Mouse (Mus musculus) C2C12 (cell line): ENCODE data around the gene Gse1. TPM values are rescaled to one million over a fixed set of nuclear protein-coding genes. Genes with fewer than 3 reads are reported as not detected.
A peak's percentile ranks its signal among the peaks of the same experiment; 100 is the strongest.

ENCODE experiments used
- H3K27me3 ChIP-seq: one replicate; pipeline ENCODE4 v1.6.1; 2011; ENCODE audit not compliant: control insufficient read depth, insufficient read depth, insufficient read length
- H3K36me3 ChIP-seq: one replicate; pipeline ENCODE4 v1.6.1; 2011; ENCODE audit not compliant: control insufficient read depth, insufficient read depth
- H3K4me3 ChIP-seq: one replicate; pipeline ENCODE4 v1.5.1; 2011; ENCODE audit warnings: mild to moderate bottlenecking, control low read depth; ENCODE audit not compliant: poor library complexity, insufficient read depth, severe bottlenecking
- H3K79me2 ChIP-seq: one replicate; pipeline ENCODE4 v1.6.1; 2011; ENCODE audit not compliant: control insufficient read depth, insufficient read depth
- H3K79me3 ChIP-seq: one replicate; pipeline ENCODE4 v1.6.1; 2011; ENCODE audit warnings: low read depth, control low read depth
- H3ac ChIP-seq: one replicate; pipeline ENCODE3; 2011; ENCODE audit warnings: low read depth; ENCODE audit not compliant: control insufficient read depth, insufficient read length
- CEBPB ChIP-seq: IDR thresholded peaks from one replicate; pipeline ENCODE4 v1.6.1; 2011; ENCODE audit warnings: low read depth, mild to moderate bottlenecking, control low read depth, moderate library complexity
- CTCF ChIP-seq: IDR thresholded peaks from one replicate; pipeline ENCODE4 v1.5.1; 2011; ENCODE audit not compliant: control insufficient read depth, insufficient read depth, insufficient read length
- FOSL1 ChIP-seq: IDR thresholded peaks from one replicate; pipeline ENCODE4 v1.8.0; 2011; ENCODE audit warnings: mild to moderate bottlenecking, low read length; ENCODE audit not compliant: poor library complexity, insufficient read depth, severe bottlenecking
- MAX ChIP-seq: IDR thresholded peaks from one replicate; pipeline ENCODE4 v1.6.1; 2011; ENCODE audit warnings: mild to moderate bottlenecking, control low read depth
- MYOD1 ChIP-seq: IDR thresholded peaks from one replicate; pipeline ENCODE4 v1.6.1; 2011; ENCODE audit warnings: low read depth; ENCODE audit not compliant: control insufficient read depth, insufficient read length
- MYOG ChIP-seq: IDR thresholded peaks from one replicate; pipeline ENCODE4 v1.6.1; 2011; ENCODE audit not compliant: control insufficient read depth, insufficient read length; ENCODE audit errors: extremely low read depth
- USF1 ChIP-seq: IDR thresholded peaks from one replicate; pipeline ENCODE4 v1.6.1; 2011; ENCODE audit warnings: low read depth, mild to moderate bottlenecking, control low read depth, moderate library complexity
- polyA plus RNA-seq: library from polyadenylated mRNA; unstranded; fragments of >200 nt; fragmentation: generic; extraction: Trizol; gene quantifications from one replicate; pipeline ENCODE4 v1.2.1, GENCODE M21; 2012; ENCODE audit warnings: missing spikeins

Gse1 gene
- polyA plus RNA-seq, 1 experiment: 15.6 TPM

DNA sequence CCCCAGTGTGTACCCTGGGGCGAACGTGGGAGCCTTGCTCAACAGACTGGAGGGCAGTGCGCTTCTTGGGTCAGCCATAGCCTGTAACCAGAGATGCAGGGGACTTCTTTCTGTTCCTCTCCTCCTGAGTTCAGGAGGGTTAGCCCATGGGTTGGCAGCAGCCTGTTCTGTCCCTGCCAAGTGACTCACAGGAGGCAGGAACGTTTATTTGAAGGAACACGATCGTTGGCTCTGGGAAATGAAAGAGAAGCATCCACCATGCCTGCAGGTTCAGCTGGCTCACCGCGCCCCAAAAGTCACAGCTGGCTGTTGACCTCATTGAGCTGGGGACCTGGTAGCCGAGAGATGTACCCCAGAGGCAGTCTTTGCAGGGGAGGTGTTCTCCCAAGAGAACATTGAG lies 80.3 kb downstream of the Gse1 start:
- H3K36me3 ChIP-seq: no peaks in the 10 kb centered on the region
- TF ChIP-seq USF1: no peak
- peak; percentile 44 for TF ChIP-seq MAX
- H3K79me2 ChIP-seq: peaks cover 20% of the 10 kb centered on the region
- peaks cover 4% of the 10 kb centered on the region for H3K79me3 ChIP-seq
- H3K27me3 ChIP-seq: no peaks in the 10 kb centered on the region
- no peak overlapping the region for H3ac ChIP-seq
- no peak overlapping the region for H3K4me3 ChIP-seq

DNA sequence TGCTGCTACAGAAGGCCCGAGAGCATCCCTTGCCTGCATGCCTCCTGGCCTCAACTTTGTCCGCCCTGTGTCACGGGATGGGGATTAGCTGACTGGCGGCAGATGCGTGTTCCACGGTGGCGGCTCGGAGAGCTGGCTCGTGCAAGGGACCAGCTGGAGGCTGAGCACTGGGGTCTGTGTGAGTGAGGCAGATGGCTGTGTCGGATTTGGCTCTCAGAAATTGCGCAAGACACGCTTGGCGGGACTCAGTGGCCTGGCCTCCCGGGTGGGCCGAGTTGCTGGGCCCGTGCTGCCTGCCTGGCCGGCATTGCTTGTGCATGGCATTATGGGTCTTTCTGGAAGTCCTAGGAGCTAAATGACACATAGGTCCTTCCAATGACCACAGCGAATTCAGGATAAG lies 81.1 kb downstream of the Gse1 start:
- TF ChIP-seq CTCF: no peak
- TF ChIP-seq CEBPB: peak; percentile 51
- Histone ChIP-seq H3K79me3 (peaks cover 4% of the 10 kb centered on the region), H3K79me2 (peaks cover 20% of the 10 kb centered on the region), H3ac (no peak overlapping the region), H3K36me3 (no peaks in the 10 kb centered on the region), H3K4me3 (no peak overlapping the region), H3K27me3 (no peaks in the 10 kb centered on the region)

DNA sequence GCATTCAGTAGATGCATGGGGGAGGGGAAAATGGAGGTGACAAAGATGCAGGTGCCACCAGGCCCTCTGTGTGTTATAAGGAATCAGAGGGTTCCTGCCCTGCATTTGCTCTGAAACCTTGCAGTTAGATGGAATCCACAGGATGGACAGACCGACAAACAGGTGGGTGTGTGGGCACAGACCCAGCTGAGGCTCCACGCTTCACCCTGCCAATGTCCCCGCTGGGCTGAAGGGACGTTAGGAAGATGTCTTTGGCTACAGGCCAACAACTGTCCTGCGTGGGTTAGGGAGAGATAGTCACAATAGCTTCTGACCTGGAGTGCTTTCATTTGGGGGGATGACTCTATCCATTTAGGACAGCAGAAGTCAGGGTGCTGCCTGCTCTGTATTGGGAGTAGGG lies 81.8 kb downstream of the Gse1 start:
- no peak overlapping the region for H3K4me3 ChIP-seq
- no peak for TF ChIP-seq USF1
- TF ChIP-seq MYOG: no peak
- no peak for TF ChIP-seq CTCF
- peaks cover 20% of the 10 kb centered on the region for H3K79me2 ChIP-seq
- H3K36me3 ChIP-seq: no peaks in the 10 kb centered on the region
- H3K27me3 ChIP-seq: no peaks in the 10 kb centered on the region
- H3K79me3 ChIP-seq: peaks cover 4% of the 10 kb centered on the region
- no peak overlapping the region for H3ac ChIP-seq

DNA sequence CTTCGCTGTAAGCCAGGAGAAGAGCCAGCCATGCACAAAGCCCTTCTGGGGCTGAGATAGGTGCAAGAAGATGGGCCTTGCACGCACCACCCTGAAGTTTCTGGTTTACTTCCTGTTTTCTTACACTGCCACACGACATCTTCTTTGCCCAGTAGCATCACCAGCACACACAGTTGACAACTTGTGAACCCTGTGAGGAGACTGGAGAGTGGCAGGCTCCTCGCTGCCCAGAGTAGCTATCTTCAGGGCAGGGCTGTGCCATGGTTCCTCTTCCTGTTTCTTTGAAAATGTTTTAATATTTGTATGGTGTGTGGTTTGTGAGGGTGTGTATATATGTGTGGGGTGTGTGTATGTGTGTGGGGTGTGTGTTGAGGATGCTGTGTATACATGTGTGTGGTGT lies 84.2 kb downstream of the Gse1 start:
- Histone ChIP-seq H3K27me3 (no peaks in the 10 kb centered on the region), H3K79me2 (peaks cover 22% of the 10 kb centered on the region), H3K36me3 (no peaks in the 10 kb centered on the region), H3ac (no peak overlapping the region), H3K79me3 (peaks cover 7% of the 10 kb centered on the region), H3K4me3 (no peak overlapping the region)
- no peak for TF ChIP-seq MYOD1
- TF ChIP-seq CTCF: no peak
- no peak for TF ChIP-seq FOSL1
- no peak for TF ChIP-seq MAX
- TF ChIP-seq USF1: no peak
- no peak for TF ChIP-seq CEBPB
- no peak for TF ChIP-seq MYOG

DNA sequence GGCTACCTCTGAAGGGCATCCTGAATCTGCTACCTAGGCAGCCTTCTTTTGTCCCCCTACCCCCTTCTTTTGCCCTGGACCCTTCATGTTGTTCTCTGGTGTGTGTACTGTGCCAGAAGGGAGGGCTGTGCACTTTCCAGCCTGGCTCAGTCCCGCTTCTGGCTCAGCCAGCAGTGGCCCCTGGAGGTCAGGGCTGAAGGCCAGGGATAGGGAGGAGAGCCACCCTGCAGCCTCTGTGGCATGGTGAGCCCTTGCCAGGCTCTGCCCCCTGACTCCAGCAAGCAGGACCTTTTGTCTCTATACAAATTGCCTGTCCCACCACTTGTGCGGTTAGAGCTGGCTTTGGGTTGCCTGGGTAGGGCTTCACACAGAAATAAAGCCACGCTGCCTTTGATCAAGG lies 85.4 kb downstream of the Gse1 start:
- H3K27me3 ChIP-seq: no peaks in the 10 kb centered on the region
- H3K79me2 ChIP-seq: peaks cover 27% of the 10 kb centered on the region
- peaks cover 7% of the 10 kb centered on the region for H3K79me3 ChIP-seq
- TF ChIP-seq MAX (no peak), CEBPB (no peak), USF1 (no peak), FOSL1 (no peak), CTCF (no peak), MYOG (no peak)
- H3ac ChIP-seq: no peak overlapping the region
- no peak overlapping the region for H3K4me3 ChIP-seq
- H3K36me3 ChIP-seq: no peaks in the 10 kb centered on the region

DNA sequence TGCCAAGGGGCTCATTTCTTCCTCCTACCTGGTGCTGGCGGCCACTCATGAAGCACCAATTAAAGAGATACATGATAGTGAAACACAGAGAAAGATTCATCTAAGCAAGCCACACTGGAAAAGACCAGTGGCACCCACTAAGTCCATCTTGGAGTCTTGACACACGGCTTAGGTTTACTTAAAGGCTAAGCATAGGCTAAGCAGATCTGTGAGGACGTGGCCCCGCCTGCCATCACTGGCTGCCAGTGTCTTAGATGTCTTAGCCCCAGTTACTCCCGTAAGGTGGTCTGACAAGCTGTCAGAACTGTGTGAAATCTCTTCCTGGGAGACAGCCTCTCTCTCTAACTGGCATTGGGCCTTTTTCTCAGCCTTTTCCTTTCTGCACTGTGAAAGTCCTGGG lies 86.7 kb downstream of the Gse1 start:
- no peak overlapping the region for H3ac ChIP-seq
- H3K79me3 ChIP-seq: peaks cover 7% of the 10 kb centered on the region
- no peaks in the 10 kb centered on the region for H3K36me3 ChIP-seq
- peaks cover 24% of the 10 kb centered on the region for H3K79me2 ChIP-seq
- no peaks in the 10 kb centered on the region for H3K27me3 ChIP-seq
- TF ChIP-seq MYOG (no peak), CEBPB (no peak), MAX (no peak), FOSL1 (no peak), USF1 (no peak)
- H3K4me3 ChIP-seq: no peak overlapping the region

DNA sequence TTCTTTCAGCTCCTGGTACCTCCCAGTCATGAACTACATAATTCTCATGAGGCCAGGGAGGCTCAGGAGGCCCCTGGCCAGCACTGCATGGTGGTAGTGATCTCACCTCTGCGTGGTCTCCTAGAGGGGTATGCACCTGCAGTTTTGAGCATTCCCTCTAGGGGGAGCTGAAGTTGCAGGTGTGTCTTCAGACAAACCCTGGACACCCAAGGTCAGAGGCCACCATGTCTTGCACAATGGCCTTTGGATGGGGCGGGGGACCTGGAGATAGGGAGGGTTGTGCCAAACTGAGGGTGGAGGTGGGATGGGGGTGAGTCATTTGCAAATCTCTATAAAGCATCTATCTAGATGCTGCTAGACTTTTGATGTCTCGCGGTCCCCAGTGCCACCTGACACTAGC lies 87.4 kb downstream of the Gse1 start:
- TF ChIP-seq FOSL1: no peak
- TF ChIP-seq USF1: no peak
- no peak for TF ChIP-seq MYOG
- TF ChIP-seq CTCF: peak; percentile 23
- TF ChIP-seq MYOD1: no peak
- no peak for TF ChIP-seq MAX
- TF ChIP-seq CEBPB: no peak
- H3K27me3 ChIP-seq: no peaks in the 10 kb centered on the region

More for the DNA sequence above, 87.4 kb downstream of the Gse1 start:
- Histone ChIP-seq H3K79me2 (peaks cover 20% of the 10 kb centered on the region), H3K4me3 (no peak overlapping the region), H3ac (no peak overlapping the region), H3K79me3 (peaks cover 7% of the 10 kb centered on the region), H3K36me3 (no peaks in the 10 kb centered on the region)
